Mouse (Mus musculus) brown adipose tissue, adult 24 weeks (tissue): ENCODE measurements around the gene Myom1. TPM values are rescaled to one million over a fixed set of nuclear protein-coding genes. Genes with fewer than 3 reads are reported as not detected.
"Not testable (repeated sequence)": the region's sequence is repeated elsewhere in the genome, so short reads cannot be mapped to it uniquely, and the experiment has no call there.

Experiments
- H3K27ac ChIP-seq: fragments of 200-500 bp; replicated peaks from 2 replicates; pipeline ENCODE4 v1.5.1; 2012; ENCODE audit warnings: low read depth, mild to moderate bottlenecking, low read length
- H3K4me1 ChIP-seq: fragments of 200-500 bp; 2 replicates; pipeline ENCODE4 v1.6.1; 2012; ENCODE audit warnings: low read length, mixed read lengths; ENCODE audit not compliant: control insufficient read depth, insufficient read depth, insufficient read length
- H3K4me3 ChIP-seq: fragments of 200-500 bp; 2 replicates; pipeline ENCODE4 v1.5.1; 2012; ENCODE audit warnings: low read depth, mild to moderate bottlenecking, low read length, moderate library complexity; ENCODE audit not compliant: insufficient read depth
- polyA plus RNA-seq: library from polyadenylated mRNA; stranded (reverse); fragments of >200 nt; gene quantifications from 2 replicates; pipeline ENCODE4 v1.2.4, GENCODE M21; 2012; ENCODE audit not compliant: missing spikeins, insufficient read depth, insufficient read length

The Myom1 gene
- polyA plus RNA-seq: 10.1 and 21.6 TPM in 2 replicates

- H3K4me1 ChIP-seq: peaks cover 17% of the 10 kb centered on the region
- peak within 1 kb of the TSS; percentile 100 for H3K27ac ChIP-seq
- peak within 1 kb of the TSS; percentile 87 for H3K4me3 ChIP-seq
Measured at GRCm38 (mm10) chr17:71002081-71002743, at the start of gene Myom1. Gene Myom1 (plus strand): TSS chr17:71002633.

GRCm38 (mm10) chr17:70963546-70963945, 38.9 kb upstream of the Myom1 start:
- H3K4me3 ChIP-seq, H3K27ac ChIP-seq, H3K4me1 ChIP-seq: not testable (repeated sequence)

- no peaks in the 10 kb centered on the region for H3K4me1 ChIP-seq
- H3K27ac ChIP-seq: no peak overlapping the region
- no peak overlapping the region for H3K4me3 ChIP-seq
Measured at GRCm38 (mm10) chr17:70965281-70965680, 37.2 kb upstream of the Myom1 start.

- Histone ChIP-seq H3K4me3 (no peak overlapping the region), H3K27ac (0 out of 2 replicates have a peak overlapping the region, but pooled peaks have one; percentile 23), H3K4me1 (no peaks in the 10 kb centered on the region)
Measured at GRCm38 (mm10) chr17:70966126-70966525, 36.3 kb upstream of the Myom1 start.

GRCm38 (mm10) chr17:70967191-70967590, 35.2 kb upstream of the Myom1 start:
- no peak overlapping the region for H3K4me3 ChIP-seq
- peak overlapping the region; percentile 66; the same call in 1 of the 2 replicates for H3K27ac ChIP-seq
- H3K4me1 ChIP-seq: no peaks in the 10 kb centered on the region

- no peaks in the 10 kb centered on the region for H3K4me1 ChIP-seq
- peak overlapping the region; percentile 66; the same call in 1 of the 2 replicates for H3K27ac ChIP-seq
- no peak overlapping the region for H3K4me3 ChIP-seq
Measured at GRCm38 (mm10) chr17:70967646-70968045, 34.8 kb upstream of the Myom1 start.

GRCm38 (mm10) chr17:70968606-70969191, 33.7 kb upstream of the Myom1 start:
- no peaks in the 10 kb centered on the region for H3K4me1 ChIP-seq
- H3K27ac ChIP-seq: no peak overlapping the region
- H3K4me3 ChIP-seq: peak overlapping the region; percentile 30; the same call in 1 of the 2 replicates

- Histone ChIP-seq H3K4me1 (no peaks in the 10 kb centered on the region), H3K4me3 (no peak overlapping the region), H3K27ac (no peak overlapping the region)
Measured at GRCm38 (mm10) chr17:70971206-70971605, 31.2 kb upstream of the Myom1 start.

- Histone ChIP-seq H3K27ac (no peak overlapping the region), H3K4me3 (no peak overlapping the region), H3K4me1 (no peaks in the 10 kb centered on the region)
Measured at GRCm38 (mm10) chr17:70973398-70973797, 29.0 kb upstream of the Myom1 start.

- H3K27ac ChIP-seq, H3K4me1 ChIP-seq, H3K4me3 ChIP-seq: not testable (repeated sequence)
Measured at GRCm38 (mm10) chr17:70974065-70974464, 28.4 kb upstream of the Myom1 start.

- Histone ChIP-seq H3K4me1 (0 out of 2 replicates have a peak, but pooled peaks cover 3% of the 10 kb centered on the region), H3K4me3 (no peak overlapping the region), H3K27ac (no peak overlapping the region)
Measured at GRCm38 (mm10) chr17:70977799-70978198, 24.6 kb upstream of the Myom1 start.

GRCm38 (mm10) chr17:70979345-70980223, 22.8 kb upstream of the Myom1 start:
- no peak overlapping the region for H3K27ac ChIP-seq
- 0 out of 2 replicates have a peak, but pooled peaks cover 3% of the 10 kb centered on the region for H3K4me1 ChIP-seq
- H3K4me3 ChIP-seq: no peak overlapping the region

GRCm38 (mm10) chr17:70985501-70986354, 16.7 kb upstream of the Myom1 start:
- Histone ChIP-seq H3K4me3 (no peak overlapping the region), H3K4me1 (peaks cover 24% of the 10 kb centered on the region), H3K27ac (no peak overlapping the region)

GRCm38 (mm10) chr17:70986355-70986740, 16.1 kb upstream of the Myom1 start:
- Histone ChIP-seq H3K4me1 (peaks cover 24% of the 10 kb centered on the region), H3K4me3 (no peak overlapping the region), H3K27ac (no peak overlapping the region)
